In genomic region chr17:27622611-27623359, GRCm38 (mm10) we compare ENCODE assay signal across 8 mouse cellular contexts. TPM values are rescaled to one million over a fixed set of nuclear protein-coding genes. Genes with fewer than 3 reads are reported as not detected.
DNase-seq lines count a peak whose midpoint lies in the region; ATAC-seq and TF ChIP-seq lines count a peak whose summit lies in the region.

No protein-coding gene starts in this region.

- no peak for TF ChIP-seq CTCF in gastrocnemius, adult 2 months (IDR thresholded peaks at IDR 0.05)

- peaks cover 17% of the 10 kb centered on the region for H3K4me1 ChIP-seq in kidney, embryonic 14.5 days (ENCODE audit: control insufficient read depth, insufficient read depth, low read length)

- H3K9me3 ChIP-seq in kidney, embryonic 14.5 days (ENCODE audit: control insufficient read depth, low read length): peaks cover 3% of the 10 kb centered on the region; the same call in 1 of the 2 replicates

- peaks cover 3% of the 10 kb centered on the region; the same call in 1 of the 2 replicates for H3K36me3 ChIP-seq in kidney, embryonic 14.5 days (ENCODE audit: control insufficient read depth, insufficient read depth, low read length)

- under 1% methylated on average over 46 of the region's 80 CpGs for WGBS in kidney, embryonic 14.5 days

- ATAC-seq in kidney, embryonic 14.5 days (ENCODE audit: low FRiP score, low TSS enrichment): peak; percentile 58

- peak; percentile 38 for DNase-seq in right cerebral cortex, postnatal 14 days
- DNase-seq in right cerebral cortex, adult 18-20 months: no peak
- peak; percentile 79 to 83 for DNase-seq in cerebellum, postnatal 10 days
- peak; percentile 69 for DNase-seq in gastrocnemius, adult 2 months
- peak; percentile 26 for DNase-seq in lung, postnatal 25 days (ENCODE audit: low spot score)
- DNase-seq in retina, postnatal 1 day: peak; percentile 78
- no peak for DNase-seq in T-cell, adult 2 months (ENCODE audit: low spot score)

- peak overlapping the region; percentile 96 for H3K4me3 ChIP-seq in gastrocnemius, adult 2 months
- H3K4me3 ChIP-seq in kidney, embryonic 14.5 days (ENCODE audit: low read length): peak overlapping the region; percentile 96

- no peaks in the 10 kb centered on the region for H3K27me3 ChIP-seq in kidney, embryonic 14.5 days (ENCODE audit: control insufficient read depth, insufficient read depth, low read length)

- H3K9ac ChIP-seq in kidney, embryonic 14.5 days (ENCODE audit: low read depth, low read length): peak overlapping the region; percentile 98

- H3K27ac ChIP-seq in gastrocnemius, adult 2 months: peak overlapping the region; percentile 99
- peak overlapping the region; percentile 94 for H3K27ac ChIP-seq in kidney, embryonic 14.5 days (ENCODE audit: low read depth, low read length)

- peak overlapping the region; percentile 60 for H3K4me2 ChIP-seq in kidney, embryonic 14.5 days (replicated peaks; ENCODE audit: low read depth, low read length)

- intact Hi-C loops in gastrocnemius, adult 2 months (cut with DNase I): loop anchor here (2.0 to 10.0 kb wide), 3 partner anchors 20 to 418 kb away; partner anchors contain the start of gene Lemd2

RNA-seq across cellular contexts. Expression of gene Nudt3, which starts 0.5 kb away (rescaled TPM):
- 100 to 1,000 TPM; 222 to 261 TPM for total RNA-seq in gastrocnemius, adult 2 months (2021)
- 32.2 and 74.9 TPM in 2 replicates for polyA plus RNA-seq in kidney, embryonic 14.5 days (2014; fragmentation: Nextera tagmentation; extraction: Ambion mirVana)

RNA-seq across cellular contexts. Expression of gene RPS10-NUDT3, which starts 12.2 kb away (rescaled TPM):
- total RNA-seq in gastrocnemius, adult 2 months (2021): 1 to 10 TPM in 1 of 2 experiments, not detected in 1; 1.4 TPM
- polyA plus RNA-seq in kidney, embryonic 14.5 days (2014; fragmentation: Nextera tagmentation; extraction: Ambion mirVana): not detected in 2 replicates

RNA-seq across cellular contexts. Expression of gene Rps10, which starts 13.7 kb away (rescaled TPM):
- 100 to 1,000 TPM; 342 to 407 TPM for total RNA-seq in gastrocnemius, adult 2 months (2021)
- polyA plus RNA-seq in kidney, embryonic 14.5 days (2014; fragmentation: Nextera tagmentation; extraction: Ambion mirVana): 1,163 and 1,521 TPM in 2 replicates

RNA-seq across cellular contexts. Expression of gene Pacsin1, which starts 32.5 kb away (rescaled TPM):
- total RNA-seq in gastrocnemius, adult 2 months (2021): under 1 TPM in 1 of 2 experiments, not detected in 1; 0.18 TPM
- polyA plus RNA-seq in kidney, embryonic 14.5 days (2014; fragmentation: Nextera tagmentation; extraction: Ambion mirVana): 1.3 and 1.7 TPM in 2 replicates

RNA-seq across cellular contexts. Expression of gene AI413582, which starts 57.2 kb away (rescaled TPM):
- 1 to 10 TPM; 3.0 to 3.3 TPM for total RNA-seq in gastrocnemius, adult 2 months (2021)
- polyA plus RNA-seq in kidney, embryonic 14.5 days (2014; fragmentation: Nextera tagmentation; extraction: Ambion mirVana): 17.4 and 22.3 TPM in 2 replicates

Comparison
In these comparisons a context has a peak if more than half of its experiments do, and no peak if none do; other contexts are left out.
1. DNase-seq: peak in right cerebral cortex, postnatal 14 days (single experiment), cerebellum, postnatal 10 days (2 of 2), gastrocnemius, adult 2 months (single experiment), lung, postnatal 25 days (single experiment) and retina, postnatal 1 day (single experiment); none in right cerebral cortex, adult 18-20 months (single experiment) and T-cell, adult 2 months (single experiment).